Mouse (Mus musculus) spleen, adult 10 weeks (tissue): ENCODE measurements around the gene Cd274. TPM values are rescaled to one million over a fixed set of nuclear protein-coding genes. Genes with fewer than 3 reads are reported as not detected.

ENCODE experiments used
- polyA plus RNA-seq: library from polyadenylated mRNA; stranded (reverse); fragments of 350-450 nt; fragmentation: Illumina TruSeq; extraction: RNeasy Lipid Tissue Mini Kit (QIAGEN cat#74804); gene quantifications from one replicate; pipeline ENCODE4 v1.2.3, GENCODE M21; 2015; ENCODE audit warnings: low replicate concordance; ENCODE audit not compliant: insufficient read depth

Cd274 gene
- polyA plus RNA-seq = 40.8 TPM

DNA sequence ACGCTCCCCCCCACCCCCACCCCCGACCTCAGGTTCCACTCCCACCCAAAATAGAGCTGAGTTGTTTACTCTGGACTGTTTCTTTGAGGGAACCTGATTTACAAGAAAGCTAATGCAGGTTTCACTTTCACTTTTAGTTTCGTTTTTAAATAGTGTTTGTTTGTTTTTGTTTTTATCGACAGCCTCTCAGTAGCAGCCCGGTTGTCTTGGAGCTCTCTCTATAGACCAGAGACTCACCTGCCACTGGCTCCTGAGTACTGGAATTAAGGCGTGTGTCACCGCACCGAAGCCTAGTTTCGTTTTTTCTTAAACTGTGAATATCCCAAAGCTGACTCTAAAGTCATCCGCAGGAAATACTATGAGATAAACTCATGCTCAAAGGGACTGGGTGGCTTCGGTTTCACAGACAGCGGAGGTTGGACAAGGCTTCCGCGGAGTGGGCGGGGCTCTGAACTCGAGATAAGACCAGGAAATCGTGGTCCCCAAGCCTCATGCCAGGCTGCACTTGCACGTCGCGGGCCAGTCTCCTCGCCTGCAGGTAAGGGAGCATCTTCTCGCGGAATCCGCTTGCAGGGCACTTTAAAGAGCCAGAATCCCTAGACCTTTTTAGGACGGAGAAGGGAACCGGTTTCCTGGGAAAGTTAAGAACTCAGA is at the start of gene Cd274, which contains the start of gene Plgrkt:
Gene Cd274, plus strand, starts transcription at position 487 of the 654 bp plus-strand sequence.
Gene Plgrkt, minus strand, starts transcription at position 422 of the 654 bp plus-strand sequence.

GRCm38 (mm10) chr19:29325053-29325851 is 42.0 kb upstream of the Cd274 start, which contains the start of gene Insl6:
TSS of gene Insl6 (minus strand) at chr19:29325356.

DNA sequence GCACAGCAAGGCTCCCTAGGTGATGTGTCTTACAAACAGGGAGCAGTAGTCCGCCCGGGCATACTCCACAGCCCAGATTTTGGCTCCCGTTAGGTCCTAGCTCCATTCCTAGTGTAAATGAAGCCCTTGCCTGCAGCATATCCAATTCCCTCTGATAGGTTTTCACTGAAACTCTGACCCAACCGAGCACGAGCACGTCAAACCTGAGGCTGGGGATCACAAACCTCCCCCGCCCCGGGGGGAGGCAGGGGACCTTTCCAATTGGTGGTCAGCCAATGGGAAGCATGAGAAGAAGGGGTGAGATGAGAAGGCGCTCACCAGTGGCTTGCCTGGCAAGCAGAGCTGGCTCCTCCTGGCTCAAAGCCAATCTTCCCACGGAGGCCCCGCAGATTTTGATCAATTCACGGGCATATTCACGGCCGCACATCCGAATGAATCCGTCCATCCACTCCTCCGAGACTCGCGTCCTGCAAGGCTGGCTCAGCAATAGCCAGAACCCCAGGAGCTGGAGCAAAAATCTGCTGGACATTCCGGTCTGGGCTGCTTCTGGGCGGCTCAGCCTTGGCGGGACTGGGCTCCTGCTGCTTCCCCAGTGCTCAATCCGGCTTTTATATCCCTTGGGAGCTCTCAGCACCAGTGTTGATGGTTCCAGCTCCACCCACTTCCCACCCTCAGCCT is 33.0 kb upstream of the Cd274 start, which contains the start of gene Rln1:
Gene Rln1, minus strand, starts transcription at position 603 of the 678 bp plus-strand sequence.

GRCm38 (mm10) chr19:29410619-29411018 is 43.4 kb downstream of the Cd274 start, which contains the start of gene Pdcd1lg2:
TSS of gene Pdcd1lg2 (plus strand) at chr19:29410919.

Other genes with a start within 250 kb of the Cd274 start
- 104 TPM for gene Jak2, start 115.6 kb upstream of the Cd274 start, polyA plus RNA-seq
- 8.2 TPM for gene Insl6, start 42.1 kb upstream of the Cd274 start, polyA plus RNA-seq
- not detected for gene Rln1, start 32.8 kb upstream of the Cd274 start, polyA plus RNA-seq
- gene Plgrkt, start 65 bp upstream of the Cd274 start, polyA plus RNA-seq = 296 TPM
- gene Pdcd1lg2, start 43.5 kb downstream of the Cd274 start, polyA plus RNA-seq = 10.6 TPM
- 27.1 TPM for gene Ric1, start 154.8 kb downstream of the Cd274 start, polyA plus RNA-seq